ENCODE assay signal across 9 mouse cellular contexts in the genomic region with DNA sequence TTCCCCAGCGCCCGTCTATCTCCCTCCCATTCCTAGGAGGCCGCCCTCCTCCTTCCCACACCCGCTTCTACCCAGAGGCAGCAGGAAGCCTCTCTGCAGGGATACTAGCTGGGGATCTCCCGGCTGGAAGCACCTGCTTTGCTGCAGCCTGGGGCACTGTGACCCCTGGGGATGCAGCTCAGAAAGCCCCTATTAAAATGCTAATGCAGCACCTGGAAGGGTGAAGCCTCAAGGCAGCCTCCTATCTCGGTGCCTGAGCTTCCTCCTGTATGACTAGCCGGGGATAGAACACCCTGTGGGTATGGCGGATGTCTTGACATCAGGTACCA.
DNase-seq lines count a peak whose midpoint lies in the region; ATAC-seq lines count a peak whose summit lies in the region.
"Had no signal": no experiment of that assay in that cellular context is flagged by ENCODE, and none has a peak within 500 bp of the region (broad histone marks: within the 10 kb centered on the region; RNA-seq: fewer than 3 reads in every experiment).

No protein-coding gene starts in this region.

- peak; percentile 13; the same call in 1 of the 2 replicates for ATAC-seq in neural tube, embryonic 13.5 days (ENCODE audit: low read depth)
- ATAC-seq in limb, embryonic 13.5 days (ENCODE audit: low FRiP score, low read depth) = 0 out of 2 replicates have a peak, but pooled peaks have one; percentile 24
- ATAC-seq in CD4-positive, CD25-positive, alpha-beta regulatory T cell, adult 4 months = no peak

- peak overlapping the region; percentile 26; the same call in 1 of the 2 replicates for H3K4me2 ChIP-seq in neural tube, embryonic 13.5 days
- H3K4me2 ChIP-seq in limb, embryonic 13.5 days (replicated peaks) = peak overlapping the region; percentile 44

- no peak for DNase-seq in heart, embryonic 10.5 days (ENCODE audit: low spot score)
- no peak for DNase-seq in heart, postnatal 25 days (ENCODE audit: low spot score)
- DNase-seq in neural tube, embryonic 10.5 days (ENCODE audit: extremely low spot score, low spot score) = no peak
- DNase-seq in left cerebral cortex, postnatal 14 days (ENCODE audit: low spot score in 2 of 2) = no peak
- DNase-seq in adrenal gland, adult (ENCODE audit: inconsistent age in 2 of 2, low spot score in 1 of 2) = no peak
- DNase-seq: lung, adult 2 months had no signal

- no peaks in the 10 kb centered on the region for H3K36me3 ChIP-seq in heart, embryonic 10.5 days
- no peaks in the 10 kb centered on the region for H3K36me3 ChIP-seq in neural tube, embryonic 13.5 days
- H3K36me3 ChIP-seq in limb, embryonic 13.5 days = no peaks in the 10 kb centered on the region

- H3K27ac ChIP-seq in heart, embryonic 10.5 days = peak overlapping the region; percentile 83
- no peak overlapping the region for H3K27ac ChIP-seq in neural tube, embryonic 13.5 days (replicated peaks)
- H3K27ac ChIP-seq in limb, embryonic 13.5 days = no peak overlapping the region

- H3K4me1 ChIP-seq in heart, embryonic 10.5 days = peaks cover 28% of the 10 kb centered on the region
- peaks cover 23% of the 10 kb centered on the region for H3K4me1 ChIP-seq in neural tube, embryonic 13.5 days (replicated peaks)
- H3K4me1 ChIP-seq in limb, embryonic 13.5 days = peaks cover 24% of the 10 kb centered on the region

- H3K9ac ChIP-seq in neural tube, embryonic 13.5 days = no peak overlapping the region
- no peak overlapping the region for H3K9ac ChIP-seq in limb, embryonic 13.5 days

- H3K9me3 ChIP-seq in heart, embryonic 10.5 days = no peaks in the 10 kb centered on the region
- no peaks in the 10 kb centered on the region for H3K9me3 ChIP-seq in neural tube, embryonic 13.5 days
- H3K9me3 ChIP-seq in limb, embryonic 13.5 days = no peaks in the 10 kb centered on the region

- intact Hi-C loops in heart, postnatal 25 days (cut with DNase I) = loop anchor here (5.0 kb wide), 1 partner anchor 35 kb away; no protein-coding TSS in a partner anchor
- intact Hi-C loops in left cerebral cortex, postnatal 14 days (cut with DNase I) = no loop called here

- peak overlapping the region; percentile 50 for H3K4me3 ChIP-seq in heart, embryonic 10.5 days
- H3K4me3 ChIP-seq in neural tube, embryonic 13.5 days = no peak overlapping the region
- H3K4me3 ChIP-seq in limb, embryonic 13.5 days = no peak overlapping the region

- H3K27me3 ChIP-seq in heart, embryonic 10.5 days (ENCODE audit: insufficient read depth, poor library complexity, severe bottlenecking) = no peaks in the 10 kb centered on the region
- no peaks in the 10 kb centered on the region for H3K27me3 ChIP-seq in neural tube, embryonic 13.5 days
- no peaks in the 10 kb centered on the region for H3K27me3 ChIP-seq in limb, embryonic 13.5 days

- 16% methylated on average over 8 of the region's 8 CpGs for WGBS in heart, embryonic 10.5 days
- 26% methylated on average over 8 of the region's 8 CpGs for WGBS in neural tube, embryonic 13.5 days
- WGBS in limb, embryonic 13.5 days = 29% methylated on average over 8 of the region's 8 CpGs
